Mouse (Mus musculus) hindbrain, embryonic 13.5 days (tissue): ENCODE data around the gene Phf13. TPM values are rescaled to one million over a fixed set of nuclear protein-coding genes. Genes with fewer than 3 reads are reported as not detected.

Source experiments
- ATAC-seq: fragments of 200-750 bp; cut with Nextera tagmentation; 2 replicates; pipeline ENCODE4 v1.8.0; 2017; ENCODE audit warnings: moderate TSS enrichment; ENCODE audit not compliant: low FRiP score
- H3K27ac ChIP-seq: fragments of 300-500 bp; sonication (generic); 2 replicates; pipeline ENCODE4 v1.5.1; 2015; ENCODE audit warnings: inconsistent platforms, mild to moderate bottlenecking, moderate library complexity
- H3K27me3 ChIP-seq: fragments of 300-500 bp; sonication (generic); 2 replicates; pipeline ENCODE4 v1.6.1; 2015; ENCODE audit warnings: mild to moderate bottlenecking, inconsistent platforms
- H3K36me3 ChIP-seq: fragments of 300-500 bp; sonication (generic); 2 replicates; pipeline ENCODE4 v1.6.1; 2015; ENCODE audit warnings: mild to moderate bottlenecking, inconsistent platforms
- H3K4me1 ChIP-seq: fragments of 300-500 bp; sonication (generic); replicated peaks from 2 replicates; pipeline ENCODE4 v1.6.1; 2015; ENCODE audit warnings: inconsistent platforms
- H3K4me2 ChIP-seq: fragments of 300-500 bp; sonication (generic); 2 replicates; pipeline ENCODE4 v1.6.1; 2015; ENCODE audit warnings: inconsistent platforms, mild to moderate bottlenecking, moderate library complexity
- H3K4me3 ChIP-seq: fragments of 300-500 bp; sonication (generic); 2 replicates; pipeline ENCODE4 v1.5.1; 2015; ENCODE audit warnings: mild to moderate bottlenecking, inconsistent platforms
- H3K9ac ChIP-seq: fragments of 300-500 bp; sonication (generic); 2 replicates; pipeline ENCODE4 v1.6.1; 2015; ENCODE audit warnings: mild to moderate bottlenecking, inconsistent platforms
- H3K9me3 ChIP-seq: fragments of 300-500 bp; sonication (generic); 2 replicates; pipeline ENCODE4 v1.6.1; 2016; ENCODE audit warnings: inconsistent platforms
- WGBS: fragments of 180-500 bp; shearing (Covaris S2); methylation state at CpG from one replicate; pipeline ENCODE4 v1.1.7; 2015; 5-methylcytosine and 5-hydroxymethylcytosine counted together
- polyA plus RNA-seq: library from polyadenylated mRNA; unstranded; fragments of >200 nt; fragmentation: Nextera tagmentation; extraction: Ambion mirVana; gene quantifications from 2 replicates; pipeline ENCODE4 v1.2.1, GENCODE M21; 2015

The Phf13 gene
- polyA plus RNA-seq, 1 experiment from 2014 or later = 18.4 TPM

- Histone ChIP-seq H3K36me3 (peaks cover 58% of the 10 kb centered on the region), H3K4me1 (0 out of 2 replicates have a peak, but pooled peaks cover 3% of the 10 kb centered on the region), H3K4me3 (no peak overlapping the region), H3K27me3 (no peaks in the 10 kb centered on the region), H3K4me2 (no peak overlapping the region), H3K27ac (no peak overlapping the region), H3K9me3 (no peaks in the 10 kb centered on the region), H3K9ac (no peak overlapping the region)
- 80% methylated on average over 6 of the region's 6 CpGs for WGBS
- ATAC-seq = no peak
These were observed 42.8 kb downstream of the Phf13 start for GRCm38 (mm10) chr4:151953209-151953608.

- Histone ChIP-seq H3K27ac (no peak overlapping the region), H3K4me1 (0 out of 2 replicates have a peak, but pooled peaks cover 3% of the 10 kb centered on the region), H3K9ac (no peak overlapping the region; the same call in 1 of the 2 replicates), H3K4me2 (no peak overlapping the region), H3K4me3 (no peak overlapping the region), H3K9me3 (no peaks in the 10 kb centered on the region), H3K27me3 (no peaks in the 10 kb centered on the region), H3K36me3 (peaks cover 24% of the 10 kb centered on the region)
- no peak for ATAC-seq
- 92% methylated on average over 14 of the region's 14 CpGs for WGBS
These were observed 47.3 kb downstream of the Phf13 start for GRCm38 (mm10) chr4:151948497-151949471.

- H3K27ac ChIP-seq = no peak overlapping the region
- ATAC-seq = no peak
- 0 out of 2 replicates have a peak, but pooled peaks cover 3% of the 10 kb centered on the region for H3K4me1 ChIP-seq
- H3K27me3 ChIP-seq = no peaks in the 10 kb centered on the region
- no peaks in the 10 kb centered on the region for H3K9me3 ChIP-seq
- WGBS = 91% methylated on average over 11 of the region's 11 CpGs
- H3K4me2 ChIP-seq = no peak overlapping the region
- no peak overlapping the region for H3K4me3 ChIP-seq
- H3K9ac ChIP-seq = no peak overlapping the region
- peaks cover 3% of the 10 kb centered on the region; the same call in 1 of the 2 replicates for H3K36me3 ChIP-seq
These were observed 49.8 kb downstream of the Phf13 start for GRCm38 (mm10) chr4:151946211-151946610.

Other genes starting within 250 kb of the Phf13 start
- gene Camta1, start 134.4 kb downstream of the Phf13 start, polyA plus RNA-seq = 159 and 162 TPM in 2 replicates
- 84.3 and 86.5 TPM in 2 replicates for gene Dnajc11, start 62.6 kb downstream of the Phf13 start, polyA plus RNA-seq
- gene Thap3, start 7.3 kb downstream of the Phf13 start, polyA plus RNA-seq = 35.9 and 36.7 TPM in 2 replicates
- 3.2 and 3.7 TPM in 2 replicates for gene Klhl21, start 12.5 kb upstream of the Phf13 start, polyA plus RNA-seq
- 17.1 and 19.6 TPM in 2 replicates for gene Zbtb48, start 31.4 kb upstream of the Phf13 start, polyA plus RNA-seq
- 1.5 and 1.6 TPM in 2 replicates for gene Tas1r1, start 42.3 kb upstream of the Phf13 start, polyA plus RNA-seq
- gene Nol9, start 43.1 kb upstream of the Phf13 start, polyA plus RNA-seq = 23.3 and 25.8 TPM in 2 replicates
- 10.2 and 10.9 TPM in 2 replicates for gene Plekhg5, start 76.2 kb upstream of the Phf13 start, polyA plus RNA-seq
- gene Tnfrsf25, start 119.7 kb upstream of the Phf13 start, polyA plus RNA-seq = 1.00 and 1.3 TPM in 2 replicates
- 0.09 and 0.22 TPM in 2 replicates for gene Espn, start 156.1 kb upstream of the Phf13 start, polyA plus RNA-seq
- 0.34 and 1.8 TPM in 2 replicates for gene Hes2, start 162.6 kb upstream of the Phf13 start, polyA plus RNA-seq
- gene Acot7, start 181.9 kb upstream of the Phf13 start, polyA plus RNA-seq = 269 and 299 TPM in 2 replicates